Mouse (Mus musculus): ENCODE measurements around the gene Rasgef1b. TPM values are rescaled to one million over a fixed set of nuclear protein-coding genes. Genes with fewer than 3 reads are reported as not detected.

Gene Rasgef1b
- polyA plus RNA-seq, 1 experiment from 2014 or later, result 12.0 TPM

DNA sequence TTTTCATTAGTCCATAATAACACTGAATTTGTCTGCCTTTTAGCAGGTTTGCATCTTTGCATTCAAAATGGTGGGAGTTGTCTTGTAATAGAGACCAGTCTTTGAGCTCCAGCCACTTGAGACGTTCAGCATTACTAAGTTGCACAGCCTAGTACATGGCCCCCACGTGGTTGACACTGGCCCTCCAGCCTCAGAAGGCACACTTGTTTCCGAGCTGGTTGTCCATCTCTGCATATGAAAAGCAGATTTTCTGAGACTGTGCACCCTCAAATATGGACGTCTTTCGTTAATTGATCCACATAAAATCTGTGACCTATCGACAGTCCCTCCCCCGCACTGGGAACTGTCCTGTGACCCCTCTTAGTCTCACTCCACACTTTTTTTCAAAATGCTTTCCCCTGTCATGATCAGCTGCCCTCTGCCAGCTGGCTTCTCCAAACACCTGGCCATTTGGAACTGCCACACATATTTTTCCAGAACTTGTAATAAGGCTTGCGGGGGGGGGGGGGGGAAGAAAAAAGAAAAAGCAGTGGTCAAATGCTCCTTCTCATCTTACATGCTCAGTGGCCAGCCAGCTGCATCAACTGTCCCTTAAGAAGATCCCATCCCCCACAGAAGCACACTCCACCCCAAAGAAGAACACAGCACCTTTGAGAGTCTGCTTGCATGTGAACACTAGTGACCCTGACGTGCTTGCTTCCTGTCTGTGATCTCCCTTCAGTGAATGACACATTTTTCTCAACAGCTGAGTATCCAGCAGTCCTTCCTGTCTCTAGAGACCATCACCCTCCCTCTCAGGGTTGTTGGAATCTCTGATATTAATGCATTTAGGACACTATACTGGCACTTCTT, 231.7 kb downstream of the Rasgef1b start:
- H3K9ac ChIP-seq, result no peak overlapping the region
- no peaks in the 10 kb centered on the region for H3K27me3 ChIP-seq (replicated peaks)
- no peak for ATAC-seq (ENCODE audit: insufficient read depth, low FRiP score, low read depth)
- H3K4me2 ChIP-seq, result no peak overlapping the region
- no peak overlapping the region for H3K27ac ChIP-seq
- no peaks in the 10 kb centered on the region for H3K9me3 ChIP-seq
- H3K4me3 ChIP-seq (replicated peaks), result no peak overlapping the region
- WGBS, result 65% methylated on average over 8 of the region's 9 CpGs
- H3K4me1 ChIP-seq, result no peaks in the 10 kb centered on the region; the same call in 1 of the 2 replicates
- no peaks in the 10 kb centered on the region for H3K36me3 ChIP-seq

DNA sequence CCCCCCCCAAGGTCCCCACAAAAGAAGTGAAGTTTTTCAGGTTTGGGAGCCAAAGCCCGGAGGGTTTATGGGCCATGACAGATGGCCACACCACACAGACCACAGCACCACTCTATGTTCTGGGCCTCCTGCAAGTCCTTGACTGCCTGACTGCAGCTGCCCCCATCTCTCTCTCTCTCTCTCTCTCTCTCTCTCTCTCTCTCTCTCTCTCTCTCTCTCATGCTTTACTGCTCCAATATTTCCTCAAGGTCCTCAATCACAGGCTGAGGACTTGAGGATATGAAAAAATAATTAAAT, 232.8 kb downstream of the Rasgef1b start:
- 60% methylated on average over 1 of the region's 1 CpGs for WGBS
- Histone ChIP-seq H3K36me3 (no peaks in the 10 kb centered on the region), H3K4me3 (replicated peaks) (no peak overlapping the region), H3K4me1 (no peaks in the 10 kb centered on the region; the same call in 1 of the 2 replicates), H3K27me3 (replicated peaks) (no peaks in the 10 kb centered on the region), H3K9me3 (no peaks in the 10 kb centered on the region), H3K9ac (no peak overlapping the region), H3K4me2 (no peak overlapping the region), H3K27ac (no peak overlapping the region)
- ATAC-seq (ENCODE audit: insufficient read depth, low FRiP score, low read depth), result no peak

DNA sequence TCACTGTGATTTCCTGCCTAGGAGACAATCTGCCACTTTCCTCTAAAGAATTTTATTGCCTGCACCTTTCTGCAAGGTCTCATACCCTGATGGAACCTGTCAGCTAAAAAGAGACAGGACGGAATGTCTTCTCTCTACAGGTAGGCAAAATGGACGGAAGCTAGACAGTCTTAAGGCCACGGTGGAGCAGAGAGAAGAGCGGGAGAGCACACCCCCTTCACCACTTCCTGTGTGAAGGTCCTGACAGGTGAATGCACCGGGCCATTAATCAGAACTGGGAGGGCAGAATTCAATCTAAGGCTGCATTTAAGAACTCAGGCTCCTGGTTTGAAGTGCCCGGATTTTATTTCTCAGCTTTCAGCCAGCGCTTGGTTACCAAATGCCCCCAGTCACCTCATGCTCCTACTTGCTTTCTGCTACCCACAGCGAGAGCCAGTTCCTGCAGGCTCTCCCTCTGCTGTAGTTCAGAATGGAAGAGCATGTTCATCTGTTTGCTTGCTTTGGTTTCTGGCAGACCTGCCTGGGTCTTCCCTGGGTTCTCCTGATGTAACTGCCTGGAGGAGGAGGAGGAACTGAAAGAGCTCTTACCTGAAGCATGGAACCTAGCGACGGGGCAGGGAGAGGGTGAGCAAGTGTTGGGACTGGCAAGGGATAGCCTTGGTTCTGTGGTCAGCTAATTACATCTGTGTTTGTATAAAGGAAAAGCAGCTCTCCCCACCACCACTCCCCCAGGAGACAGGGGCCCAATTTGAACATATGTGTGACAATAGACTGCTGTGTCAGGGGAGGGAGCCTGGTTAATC, 233.3 kb downstream of the Rasgef1b start:
- H3K4me1 ChIP-seq, result no peaks in the 10 kb centered on the region; the same call in 1 of the 2 replicates
- no peak overlapping the region for H3K27ac ChIP-seq
- no peak for ATAC-seq (ENCODE audit: insufficient read depth, low FRiP score, low read depth)
- H3K4me3 ChIP-seq (replicated peaks), result no peak overlapping the region
- no peaks in the 10 kb centered on the region for H3K9me3 ChIP-seq
- H3K27me3 ChIP-seq (replicated peaks), result no peaks in the 10 kb centered on the region
- 56% methylated on average over 10 of the region's 10 CpGs for WGBS
- H3K9ac ChIP-seq, result no peak overlapping the region
- H3K4me2 ChIP-seq, result no peak overlapping the region
- no peaks in the 10 kb centered on the region for H3K36me3 ChIP-seq

- 71% methylated on average over 9 of the region's 9 CpGs for WGBS
- Histone ChIP-seq H3K9ac (no peak overlapping the region), H3K4me3 (replicated peaks) (no peak overlapping the region), H3K9me3 (no peaks in the 10 kb centered on the region), H3K27ac (no peak overlapping the region), H3K27me3 (replicated peaks) (no peaks in the 10 kb centered on the region), H3K4me2 (no peak overlapping the region), H3K36me3 (no peaks in the 10 kb centered on the region), H3K4me1 (no peaks in the 10 kb centered on the region; the same call in 1 of the 2 replicates)
- no peak for ATAC-seq (ENCODE audit: insufficient read depth, low FRiP score, low read depth)
Observed at GRCm38 (mm10) chr5:99493861-99494260, 235.0 kb downstream of the Rasgef1b start.

DNA sequence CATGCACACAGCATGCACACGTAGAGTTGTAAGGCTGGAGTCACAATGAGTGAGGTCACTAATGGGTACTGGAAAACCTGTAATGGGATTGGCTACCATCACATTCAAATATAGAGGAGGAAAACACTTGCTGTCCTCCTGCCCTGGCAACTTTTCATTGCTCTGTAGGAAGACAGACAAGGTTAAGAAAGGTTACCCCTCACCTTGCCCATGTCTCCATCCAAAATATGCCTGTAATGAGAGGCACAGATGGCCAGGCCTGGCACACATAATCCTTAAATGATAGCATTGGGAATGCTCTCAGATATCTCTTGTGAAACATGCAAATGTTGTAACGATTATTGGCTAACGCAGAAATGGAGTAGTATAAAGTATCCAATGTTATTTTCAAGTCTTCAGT, 235.8 kb downstream of the Rasgef1b start:
- H3K36me3 ChIP-seq, result no peaks in the 10 kb centered on the region
- H3K4me1 ChIP-seq, result no peaks in the 10 kb centered on the region; the same call in 1 of the 2 replicates
- H3K27ac ChIP-seq, result no peak overlapping the region
- no peaks in the 10 kb centered on the region for H3K27me3 ChIP-seq (replicated peaks)
- 90% methylated on average over 3 of the region's 3 CpGs for WGBS
- H3K4me3 ChIP-seq (replicated peaks), result no peak overlapping the region
- H3K9ac ChIP-seq, result no peak overlapping the region
- no peak for ATAC-seq (ENCODE audit: insufficient read depth, low FRiP score, low read depth)
- H3K9me3 ChIP-seq, result no peaks in the 10 kb centered on the region
- no peak overlapping the region for H3K4me2 ChIP-seq

GRCm38 (mm10) chr5:99488479-99489158, 240.2 kb downstream of the Rasgef1b start:
- Histone ChIP-seq H3K9me3 (no peaks in the 10 kb centered on the region), H3K27ac (no peak overlapping the region), H3K4me1 (no peaks in the 10 kb centered on the region), H3K4me3 (replicated peaks) (no peak overlapping the region), H3K27me3 (replicated peaks) (no peaks in the 10 kb centered on the region), H3K36me3 (no peaks in the 10 kb centered on the region), H3K4me2 (no peak overlapping the region), H3K9ac (no peak overlapping the region)
- no peak for ATAC-seq (ENCODE audit: insufficient read depth, low FRiP score, low read depth)
- WGBS, result 81% methylated on average over 6 of the region's 6 CpGs

DNA sequence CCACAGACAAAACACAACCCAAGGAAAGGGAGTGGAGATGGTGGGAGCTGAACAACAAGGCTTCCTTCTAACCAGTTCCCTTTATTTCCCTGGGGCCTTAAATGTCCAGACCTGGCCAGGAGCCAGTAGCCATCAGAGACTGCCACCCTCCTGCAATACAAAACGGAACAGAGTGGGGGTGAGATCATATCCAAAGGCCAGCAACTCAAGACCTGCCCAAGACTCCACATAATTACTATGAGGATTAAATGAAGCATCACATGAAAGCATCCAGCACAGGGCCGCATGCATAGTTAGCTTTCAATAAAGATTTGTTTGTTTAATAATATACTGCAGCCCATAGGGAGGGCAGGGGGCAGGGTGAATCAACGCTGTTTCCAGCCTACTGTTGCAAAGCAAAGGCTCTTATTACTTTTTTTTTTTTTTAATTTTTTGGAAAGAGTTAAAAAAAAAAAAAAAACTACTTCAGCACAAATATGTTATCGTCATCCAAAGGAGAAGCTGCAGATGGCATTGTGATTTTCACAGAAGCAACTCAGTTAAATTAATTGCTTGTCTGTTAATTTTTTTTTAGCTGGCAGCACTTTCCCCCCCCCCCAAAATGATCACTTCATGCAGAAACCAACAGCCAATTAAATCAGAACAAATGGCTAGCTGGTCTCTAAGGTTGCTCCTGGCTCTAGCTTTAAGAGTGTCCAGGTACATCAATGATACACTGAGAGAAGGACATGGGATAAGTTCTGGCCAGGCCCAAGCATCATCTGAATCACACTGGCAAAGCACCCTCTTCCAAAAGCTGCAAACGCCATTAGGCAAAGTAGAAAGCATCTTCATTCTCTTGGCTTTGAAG, 241.6 kb downstream of the Rasgef1b start:
- 62% methylated on average over 5 of the region's 5 CpGs for WGBS
- Histone ChIP-seq H3K4me1 (no peaks in the 10 kb centered on the region), H3K4me2 (no peak overlapping the region), H3K4me3 (replicated peaks) (no peak overlapping the region), H3K27ac (no peak overlapping the region), H3K27me3 (replicated peaks) (no peaks in the 10 kb centered on the region), H3K36me3 (no peaks in the 10 kb centered on the region), H3K9me3 (no peaks in the 10 kb centered on the region), H3K9ac (no peak overlapping the region)
- no peak for ATAC-seq (ENCODE audit: insufficient read depth, low FRiP score, low read depth)

DNA sequence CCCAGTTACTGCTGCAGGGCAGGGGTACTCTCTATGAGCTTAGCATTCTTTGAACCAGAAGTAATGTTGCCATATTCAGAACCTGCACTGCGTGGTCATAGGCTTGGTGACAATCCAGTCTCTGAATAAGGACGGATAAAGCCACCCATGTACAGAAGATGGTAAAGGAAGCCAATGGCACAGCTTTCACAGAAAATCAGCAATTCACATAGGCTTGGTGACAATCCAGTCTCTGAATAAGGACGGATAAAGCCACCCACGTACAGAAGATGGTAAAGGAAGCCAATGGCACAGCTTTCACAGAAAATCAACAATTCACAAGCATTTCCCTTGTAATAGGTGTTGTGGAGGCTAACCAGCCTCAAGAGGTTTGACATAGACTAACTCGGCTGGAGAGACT, 245.7 kb downstream of the Rasgef1b start:
- Histone ChIP-seq H3K4me3 (replicated peaks) (no peak overlapping the region), H3K36me3 (no peaks in the 10 kb centered on the region), H3K27me3 (replicated peaks) (no peaks in the 10 kb centered on the region), H3K9ac (no peak overlapping the region), H3K27ac (no peak overlapping the region), H3K4me1 (peaks cover 9% of the 10 kb centered on the region; the same call in 1 of the 2 replicates), H3K4me2 (no peak overlapping the region), H3K9me3 (no peaks in the 10 kb centered on the region)
- WGBS, result 86% methylated on average over 5 of the region's 5 CpGs
- ATAC-seq (ENCODE audit: insufficient read depth, low FRiP score, low read depth), result no peak

DNA sequence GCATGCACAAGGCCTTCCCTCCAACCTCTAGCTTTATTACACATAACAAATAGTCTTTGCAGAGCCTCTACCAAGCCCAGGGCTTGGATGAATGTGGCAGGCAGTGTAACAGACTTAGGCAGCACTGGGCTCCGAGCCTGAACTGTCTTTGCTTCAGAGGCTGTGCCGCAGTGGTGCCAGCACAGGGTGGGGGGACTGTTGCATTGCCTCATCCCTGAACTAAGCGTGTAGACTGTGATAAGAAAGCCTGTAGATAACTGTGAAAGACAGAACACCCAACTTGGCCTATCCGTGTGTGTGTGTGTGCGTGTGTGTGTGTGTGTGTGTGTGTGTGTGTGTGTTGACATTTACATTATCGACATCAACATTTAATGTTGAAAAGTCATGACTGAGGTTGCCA, 246.3 kb downstream of the Rasgef1b start:
- no peak; the same call in 1 of the 2 replicates for ATAC-seq (ENCODE audit: insufficient read depth, low FRiP score, low read depth)
- 84% methylated on average over 6 of the region's 6 CpGs for WGBS

GRCm38 (mm10) chr5:99482016-99482415, 246.8 kb downstream of the Rasgef1b start:
- Histone ChIP-seq H3K36me3 (no peaks in the 10 kb centered on the region), H3K27ac (no peak overlapping the region), H3K4me3 (replicated peaks) (no peak overlapping the region), H3K4me1 (peaks cover 9% of the 10 kb centered on the region; the same call in 1 of the 2 replicates), H3K9me3 (no peaks in the 10 kb centered on the region), H3K27me3 (replicated peaks) (no peaks in the 10 kb centered on the region), H3K9ac (no peak overlapping the region), H3K4me2 (no peak overlapping the region)
- no peak for ATAC-seq (ENCODE audit: insufficient read depth, low FRiP score, low read depth)
- WGBS, result 87% methylated on average over 7 of the region's 7 CpGs

More for the DNA sequence above, 246.3 kb downstream of the Rasgef1b start:
- Histone ChIP-seq H3K36me3 (no peaks in the 10 kb centered on the region), H3K4me1 (peaks cover 9% of the 10 kb centered on the region; the same call in 1 of the 2 replicates), H3K4me2 (no peak overlapping the region), H3K27ac (no peak overlapping the region), H3K9ac (no peak overlapping the region), H3K9me3 (no peaks in the 10 kb centered on the region), H3K4me3 (replicated peaks) (no peak overlapping the region), H3K27me3 (replicated peaks) (no peaks in the 10 kb centered on the region)
